Mouse (Mus musculus) neural tube, embryonic 12.5 days (tissue): ENCODE results near the gene Rbfox1. TPM values are rescaled to one million over a fixed set of nuclear protein-coding genes. Genes with fewer than 3 reads are reported as not detected.

Experiments used
- ATAC-seq: fragments of 200-750 bp; cut with Nextera tagmentation; 2 replicates; pipeline ENCODE4 v1.8.0; 2017; ENCODE audit warnings: low read depth, mild to moderate bottlenecking, moderate TSS enrichment, moderate library complexity; ENCODE audit not compliant: low FRiP score
- H3K27ac ChIP-seq: fragments of 300-500 bp; sonication (generic); 2 replicates; pipeline ENCODE4 v1.5.1; 2016
- H3K27me3 ChIP-seq: fragments of 300-500 bp; sonication (generic); replicated peaks from 2 replicates; pipeline ENCODE4 v1.6.1; 2016; ENCODE audit warnings: mild to moderate bottlenecking
- H3K36me3 ChIP-seq: fragments of 300-500 bp; sonication (generic); 2 replicates; pipeline ENCODE4 v1.6.1; 2016; ENCODE audit warnings: mild to moderate bottlenecking
- H3K4me1 ChIP-seq: fragments of 300-500 bp; sonication (generic); 2 replicates; pipeline ENCODE4 v1.6.1; 2016
- H3K4me2 ChIP-seq: fragments of 300-500 bp; sonication (generic); replicated peaks from 2 replicates; pipeline ENCODE4 v1.6.1; 2016; ENCODE audit warnings: mild to moderate bottlenecking
- H3K4me3 ChIP-seq: fragments of 300-500 bp; sonication (generic); 2 replicates; pipeline ENCODE4 v1.5.1; 2016
- H3K9ac ChIP-seq: fragments of 300-500 bp; sonication (generic); 2 replicates; pipeline ENCODE4 v1.6.1; 2016; ENCODE audit warnings: mild to moderate bottlenecking
- H3K9me3 ChIP-seq: fragments of 300-500 bp; sonication (generic); 2 replicates; pipeline ENCODE4 v1.6.1; 2016; ENCODE audit warnings: mild to moderate bottlenecking
- WGBS: fragments of 180-500 bp; shearing (Covaris S2); methylation state at CpG from one replicate; pipeline ENCODE4 v1.1.7; 2016; 5-methylcytosine and 5-hydroxymethylcytosine counted together
- polyA plus RNA-seq: library from polyadenylated mRNA; unstranded; fragments of >200 nt; fragmentation: Nextera tagmentation; extraction: Ambion mirVana; gene quantifications from 2 replicates; pipeline ENCODE4 v1.2.1, GENCODE M21; 2016

Gene Rbfox1
- polyA plus RNA-seq, 1 experiment from 2014 or later = 80.2 TPM

- no peak overlapping the region for H3K4me3 ChIP-seq
- no peaks in the 10 kb centered on the region for H3K9me3 ChIP-seq
- H3K27me3 ChIP-seq = no peaks in the 10 kb centered on the region
- peak; percentile 81 for ATAC-seq
- peak overlapping the region; percentile 46; the same call in 1 of the 2 replicates for H3K27ac ChIP-seq
- H3K4me2 ChIP-seq = peak overlapping the region; percentile 34; the same call in 1 of the 2 replicates
- H3K4me1 ChIP-seq = peaks cover 48% of the 10 kb centered on the region
- WGBS = 6% methylated on average over 6 of the region's 6 CpGs
- no peaks in the 10 kb centered on the region for H3K36me3 ChIP-seq
- H3K9ac ChIP-seq = peak overlapping the region; percentile 26; the same call in 1 of the 2 replicates
These were observed 1261.3 kb downstream of the Rbfox1 start for GRCm38 (mm10) chr16:7146454-7146853.

GRCm38 (mm10) chr16:7147884-7148283 lies 1262.7 kb downstream of the Rbfox1 start:
- 69% methylated on average over 2 of the region's 2 CpGs for WGBS
- ATAC-seq = no peak
- no peaks in the 10 kb centered on the region for H3K9me3 ChIP-seq
- H3K4me2 ChIP-seq = no peak overlapping the region
- H3K27ac ChIP-seq = no peak overlapping the region
- no peak overlapping the region for H3K9ac ChIP-seq
- no peaks in the 10 kb centered on the region for H3K36me3 ChIP-seq
- H3K27me3 ChIP-seq = no peaks in the 10 kb centered on the region
- H3K4me1 ChIP-seq = peaks cover 48% of the 10 kb centered on the region
- H3K4me3 ChIP-seq = no peak overlapping the region

- Histone ChIP-seq H3K4me3 (no peak overlapping the region), H3K36me3 (no peaks in the 10 kb centered on the region), H3K9me3 (no peaks in the 10 kb centered on the region), H3K27me3 (no peaks in the 10 kb centered on the region), H3K9ac (0 out of 2 replicates have a peak overlapping the region, but pooled peaks have one; percentile 8), H3K4me2 (peak overlapping the region; percentile 41), H3K27ac (peak overlapping the region; percentile 42; the same call in 1 of the 2 replicates), H3K4me1 (peaks cover 48% of the 10 kb centered on the region)
- ATAC-seq = peak; percentile 71
- 58% methylated on average over 16 of the region's 16 CpGs for WGBS
These were observed 1264.1 kb downstream of the Rbfox1 start for GRCm38 (mm10) chr16:7149106-7149899.

GRCm38 (mm10) chr16:7150201-7150791 lies 1265.1 kb downstream of the Rbfox1 start:
- no peak overlapping the region for H3K4me3 ChIP-seq
- no peaks in the 10 kb centered on the region for H3K36me3 ChIP-seq
- 0 out of 2 replicates have a peak overlapping the region, but pooled peaks have one; percentile 13 for H3K9ac ChIP-seq
- no peaks in the 10 kb centered on the region for H3K27me3 ChIP-seq
- H3K4me2 ChIP-seq = peak overlapping the region; percentile 41
- no peak for ATAC-seq
- WGBS = 46% methylated on average over 8 of the region's 8 CpGs
- peaks cover 45% of the 10 kb centered on the region for H3K4me1 ChIP-seq
- H3K9me3 ChIP-seq = no peaks in the 10 kb centered on the region
- H3K27ac ChIP-seq = peak overlapping the region; percentile 26; the same call in 1 of the 2 replicates

- no peak overlapping the region for H3K4me3 ChIP-seq
- H3K9me3 ChIP-seq = no peaks in the 10 kb centered on the region
- no peak overlapping the region for H3K27ac ChIP-seq
- ATAC-seq = no peak
- H3K36me3 ChIP-seq = no peaks in the 10 kb centered on the region
- 84% methylated on average over 4 of the region's 4 CpGs for WGBS
- no peak overlapping the region for H3K9ac ChIP-seq
- H3K27me3 ChIP-seq = no peaks in the 10 kb centered on the region
- H3K4me2 ChIP-seq = no peak overlapping the region
- peaks cover 24% of the 10 kb centered on the region for H3K4me1 ChIP-seq
These were observed 1267.2 kb downstream of the Rbfox1 start for GRCm38 (mm10) chr16:7152401-7152800.

GRCm38 (mm10) chr16:7154671-7155070 lies 1269.5 kb downstream of the Rbfox1 start:
- Histone ChIP-seq H3K36me3 (no peaks in the 10 kb centered on the region), H3K27me3 (no peaks in the 10 kb centered on the region), H3K4me1 (peaks cover 8% of the 10 kb centered on the region; the same call in 1 of the 2 replicates), H3K4me3 (no peak overlapping the region), H3K27ac (no peak overlapping the region), H3K9ac (no peak overlapping the region), H3K4me2 (no peak overlapping the region), H3K9me3 (no peaks in the 10 kb centered on the region)
- ATAC-seq = no peak
- WGBS = 82% methylated on average over 3 of the region's 3 CpGs

GRCm38 (mm10) chr16:7158856-7159826 lies 1274.0 kb downstream of the Rbfox1 start:
- Histone ChIP-seq H3K4me2 (no peak overlapping the region), H3K4me3 (no peak overlapping the region), H3K27ac (no peak overlapping the region), H3K9ac (no peak overlapping the region), H3K36me3 (no peaks in the 10 kb centered on the region), H3K4me1 (no peaks in the 10 kb centered on the region), H3K9me3 (no peaks in the 10 kb centered on the region), H3K27me3 (no peaks in the 10 kb centered on the region)
- 73% methylated on average over 8 of the region's 8 CpGs for WGBS
- ATAC-seq = no peak

GRCm38 (mm10) chr16:7159827-7160217 lies 1274.7 kb downstream of the Rbfox1 start:
- Histone ChIP-seq H3K9me3 (no peaks in the 10 kb centered on the region), H3K27me3 (no peaks in the 10 kb centered on the region), H3K36me3 (no peaks in the 10 kb centered on the region), H3K4me1 (no peaks in the 10 kb centered on the region), H3K27ac (no peak overlapping the region), H3K4me3 (no peak overlapping the region), H3K4me2 (no peak overlapping the region), H3K9ac (no peak overlapping the region)
- 68% methylated on average over 6 of the region's 6 CpGs for WGBS
- no peak for ATAC-seq

GRCm38 (mm10) chr16:7162168-7162567 lies 1277.0 kb downstream of the Rbfox1 start:
- Histone ChIP-seq H3K4me3 (no peak overlapping the region), H3K9me3 (no peaks in the 10 kb centered on the region), H3K4me1 (no peaks in the 10 kb centered on the region), H3K27ac (no peak overlapping the region), H3K27me3 (no peaks in the 10 kb centered on the region), H3K9ac (no peak overlapping the region), H3K4me2 (no peak overlapping the region), H3K36me3 (no peaks in the 10 kb centered on the region)
- ATAC-seq = no peak
- 72% methylated on average over 4 of the region's 4 CpGs for WGBS

GRCm38 (mm10) chr16:7163688-7164087 lies 1278.5 kb downstream of the Rbfox1 start:
- ATAC-seq = no peak
- Histone ChIP-seq H3K4me1 (no peaks in the 10 kb centered on the region), H3K27me3 (no peaks in the 10 kb centered on the region), H3K27ac (no peak overlapping the region), H3K9ac (no peak overlapping the region), H3K9me3 (no peaks in the 10 kb centered on the region), H3K4me3 (no peak overlapping the region), H3K36me3 (no peaks in the 10 kb centered on the region), H3K4me2 (no peak overlapping the region)
- 84% methylated on average over 4 of the region's 4 CpGs for WGBS

GRCm38 (mm10) chr16:7164153-7164737 lies 1279.1 kb downstream of the Rbfox1 start:
- Histone ChIP-seq H3K27ac (no peak overlapping the region), H3K9me3 (no peaks in the 10 kb centered on the region), H3K36me3 (no peaks in the 10 kb centered on the region), H3K9ac (no peak overlapping the region), H3K27me3 (no peaks in the 10 kb centered on the region), H3K4me2 (no peak overlapping the region), H3K4me3 (no peak overlapping the region), H3K4me1 (no peaks in the 10 kb centered on the region)
- 63% methylated on average over 8 of the region's 8 CpGs for WGBS
- no peak for ATAC-seq
